Mouse (Mus musculus) frontal cortex, postnatal 14 days (tissue): ENCODE data around the gene Cyp11a1.

ENCODE experiments used
- DNase-seq, 2 experiments: peaks; one replicate each; pipeline ENCODE4 v3.0.0; 2022; ENCODE audit warnings: low spot score in 2 of 2

Cyp11a1 gene

GRCm38 (mm10) chr9:58005753-58006461, at the start of gene Cyp11a1:
Gene Cyp11a1 (plus strand): TSS chr9:58006411.
- DNase-seq, result no peak

- no peak for DNase-seq
Measured at GRCm38 (mm10) chr9:57956838-57957236, 49.4 kb upstream of the Cyp11a1 start.

- DNase-seq, result no peak
Measured at GRCm38 (mm10) chr9:57958615-57959014, 47.6 kb upstream of the Cyp11a1 start.

GRCm38 (mm10) chr9:57959399-57959798, 46.8 kb upstream of the Cyp11a1 start:
- DNase-seq, result no peak

- no peak for DNase-seq
Measured at GRCm38 (mm10) chr9:57959886-57960866, 46.0 kb upstream of the Cyp11a1 start.

- DNase-seq, result no peak
Measured at GRCm38 (mm10) chr9:57961226-57961625, 45.0 kb upstream of the Cyp11a1 start.

- no peak for DNase-seq
Measured at GRCm38 (mm10) chr9:57961863-57962778, 44.1 kb upstream of the Cyp11a1 start.

- DNase-seq, result no peak
Measured at GRCm38 (mm10) chr9:57963249-57963997, 42.8 kb upstream of the Cyp11a1 start.

- DNase-seq, result no peak
Measured at GRCm38 (mm10) chr9:57963998-57964395, 42.2 kb upstream of the Cyp11a1 start.

- no peak for DNase-seq
Measured at GRCm38 (mm10) chr9:57964528-57965250, 41.5 kb upstream of the Cyp11a1 start.

GRCm38 (mm10) chr9:57965281-57966185, 40.7 kb upstream of the Cyp11a1 start:
- DNase-seq, result no peak

- DNase-seq, result peak in 1 of 2 experiments; percentile 49
Measured at GRCm38 (mm10) chr9:57967237-57967960, 38.8 kb upstream of the Cyp11a1 start.

GRCm38 (mm10) chr9:57968166-57968771, 37.9 kb upstream of the Cyp11a1 start:
- DNase-seq, result no peak

GRCm38 (mm10) chr9:57968783-57969542, 37.2 kb upstream of the Cyp11a1 start:
- no peak for DNase-seq

GRCm38 (mm10) chr9:57969736-57970495, 36.3 kb upstream of the Cyp11a1 start:
- DNase-seq, result no peak

GRCm38 (mm10) chr9:57971413-57971812, 34.8 kb upstream of the Cyp11a1 start:
- no peak for DNase-seq
